Mouse (Mus musculus) MEL (cell line): ENCODE measurements around the gene Cd3g.
A peak's percentile ranks its signal among the peaks of the same experiment; 100 is the strongest.

ENCODE experiments used
- BHLHE40 ChIP-seq: IDR thresholded peaks from 2 replicates; pipeline ENCODE4 v1.6.1; 2012; ENCODE audit warnings: low read depth, mild to moderate bottlenecking, inconsistent platforms, low read length, improper control_type of control experiment, borderline replicate concordance
- CTCF ChIP-seq, 3 experiments: IDR thresholded peaks in 2 of 3; conservative IDR thresholded peaks in 1 of 3; 2 replicates each; pipeline ENCODE4 v1.5.1; 2011 to 2012; ENCODE audit warnings: low read length in 3 of 3, low read depth in 2 of 3, mild to moderate bottlenecking in 2 of 3, improper control_type of control experiment in 1 of 3, inconsistent platforms in 1 of 3, mixed read lengths in 1 of 3, moderate library complexity in 1 of 3; ENCODE audit not compliant: control insufficient read depth in 1 of 3, insufficient read depth in 1 of 3, poor library complexity in 1 of 3, severe bottlenecking in 1 of 3
- ELF1 ChIP-seq: IDR thresholded peaks from 2 replicates; pipeline ENCODE4 v1.6.1; 2014; ENCODE audit warnings: low read depth, mild to moderate bottlenecking, inconsistent platforms, low read length, improper control_type of control experiment, moderate library complexity
- GATA1 ChIP-seq: IDR thresholded peaks from 2 replicates; pipeline ENCODE4 v1.6.1; 2011; ENCODE audit warnings: low read depth, low read length, improper control_type of control experiment
- HCFC1 ChIP-seq: IDR thresholded peaks from 2 replicates; pipeline ENCODE4 v1.6.1; 2012; ENCODE audit warnings: low read depth, mild to moderate bottlenecking, inconsistent platforms, low read length, improper control_type of control experiment, moderate library complexity
- KAT2A ChIP-seq: conservative IDR thresholded peaks from 2 replicates; pipeline ENCODE4 v1.6.1; 2012; ENCODE audit warnings: low read depth, low read length, improper control_type of control experiment, inconsistent platforms
- POLR2A ChIP-seq, 2 experiments: IDR thresholded peaks; 2 replicates each; pipeline ENCODE4 v1.6.1; 2011 to 2012; ENCODE audit warnings: low read length in 2 of 2, mild to moderate bottlenecking in 2 of 2, control low read depth in 1 of 2, improper control_type of control experiment in 1 of 2, low read depth in 1 of 2, moderate library complexity in 1 of 2; ENCODE audit not compliant: control insufficient read depth in 1 of 2, insufficient read depth in 1 of 2, poor library complexity in 1 of 2
- UBTF ChIP-seq: IDR thresholded peaks from 2 replicates; pipeline ENCODE4 v1.6.1; 2012; ENCODE audit warnings: low read depth, mild to moderate bottlenecking, inconsistent platforms, low read length, improper control_type of control experiment, moderate library complexity, borderline replicate concordance; ENCODE audit not compliant: insufficient read depth

- TF ChIP-seq POLR2A (IDR thresholded peaks at IDR 0.05; ENCODE audit: control insufficient read depth in 1 of 2, insufficient read depth in 1 of 2, low read depth in 1 of 2, low read length in 2 of 2, poor library complexity in 1 of 2) (no peak), CTCF (IDR thresholded peaks at IDR 0.05 in 2 of 3, conservative IDR thresholded peaks at IDR 0.05 in 1 of 3; ENCODE audit: control insufficient read depth in 1 of 3, insufficient read depth in 1 of 3, low read depth in 2 of 3, low read length in 3 of 3, poor library complexity in 1 of 3, severe bottlenecking in 1 of 3) (no peak), GATA1 (peak; percentile 40; the same call in 1 of the 2 replicates), BHLHE40 (0 out of 2 replicates have a peak, but pooled peaks have one; percentile 25), UBTF (no peak), KAT2A (no peak), ELF1 (no peak), HCFC1 (peak; percentile 45; the same call in 1 of the 2 replicates)
Measured at GRCm38 (mm10) chr9:44993268-44993667, 13.0 kb upstream of the Cd3g start.
